Mouse (Mus musculus) heart, embryonic 16.5 days (tissue): ENCODE measurements around the gene Cdk17. TPM values are rescaled to one million over a fixed set of nuclear protein-coding genes. Genes with fewer than 3 reads are reported as not detected.
A peak's percentile ranks its signal among the peaks of the same experiment; 100 is the strongest.

Experiments used
- ATAC-seq: fragments of 200-750 bp; cut with Nextera tagmentation; replicated peaks from 2 replicates; pipeline ENCODE4 v1.8.0; 2017; ENCODE audit warnings: moderate number of reproducible peaks; ENCODE audit not compliant: insufficient read depth, low FRiP score; ENCODE audit errors: extremely low read depth
- H3K27ac ChIP-seq: fragments of 300-500 bp; sonication (generic); 2 replicates; pipeline ENCODE4 v1.5.1; 2014; ENCODE audit warnings: mild to moderate bottlenecking, low read length, control low read depth, moderate library complexity
- H3K27me3 ChIP-seq: fragments of 300-500 bp; sonication (generic); 2 replicates; pipeline ENCODE4 v1.6.1; 2014; ENCODE audit warnings: low read length, mixed read lengths; ENCODE audit not compliant: control insufficient read depth, insufficient read depth
- H3K36me3 ChIP-seq: fragments of 300-500 bp; sonication (generic); 2 replicates; pipeline ENCODE4 v1.6.1; 2014; ENCODE audit not compliant: control insufficient read depth, insufficient read depth
- H3K4me1 ChIP-seq: fragments of 300-500 bp; sonication (generic); 2 replicates; pipeline ENCODE4 v1.6.1; 2014; ENCODE audit warnings: low read length, mixed read lengths; ENCODE audit not compliant: control insufficient read depth, insufficient read depth
- H3K4me2 ChIP-seq: fragments of 300-500 bp; sonication (generic); 2 replicates; pipeline ENCODE4 v1.6.1; 2014; ENCODE audit warnings: low read depth, mild to moderate bottlenecking, control low read depth, low read length
- H3K4me3 ChIP-seq: fragments of 300-500 bp; sonication (generic); 2 replicates; pipeline ENCODE4 v1.5.1; 2014; ENCODE audit warnings: mild to moderate bottlenecking, control low read depth, low read length
- H3K9ac ChIP-seq: fragments of 300-500 bp; sonication (generic); 2 replicates; pipeline ENCODE4 v1.6.1; 2014; ENCODE audit warnings: low read length, control low read depth
- H3K9me3 ChIP-seq: fragments of 300-500 bp; sonication (generic); replicated peaks from 2 replicates; pipeline ENCODE4 v1.6.1; 2016; ENCODE audit warnings: low read length; ENCODE audit not compliant: control insufficient read depth
- WGBS: fragments of 180-500 bp; shearing (Covaris S2); extraction: QIAGEN DNeasy Blood & Tissue Kit; methylation state at CpG from one replicate; pipeline ENCODE4 v1.1.7; 2014; 5-methylcytosine and 5-hydroxymethylcytosine counted together
- polyA plus RNA-seq: library from polyadenylated mRNA; unstranded; fragments of >200 nt; fragmentation: Nextera tagmentation; extraction: Ambion mirVana; gene quantifications from 2 replicates; pipeline ENCODE4 v1.2.1, GENCODE M21; 2015

The Cdk17 gene
- polyA plus RNA-seq = 14.9 and 16.7 TPM in 2 replicates

GRCm38 (mm10) chr10:93160807-93161510 lies at the start of gene Cdk17:
TSS of gene Cdk17 (plus strand) at chr10:93160875.
- Histone ChIP-seq H3K9ac (peak within 1 kb of the TSS; percentile 99), H3K4me3 (peak within 1 kb of the TSS; percentile 93), H3K27me3 (no peaks in the 10 kb centered on the region), H3K36me3 (no peaks in the 10 kb centered on the region), H3K4me1 (peaks cover 23% of the 10 kb centered on the region), H3K27ac (peak within 1 kb of the TSS; percentile 99), H3K9me3 (no peaks in the 10 kb centered on the region), H3K4me2 (peak within 1 kb of the TSS; percentile 91)
- ATAC-seq = peak; percentile 66
- under 1% methylated on average over 88 of the region's 97 CpGs for whole genome bisulfite sequencing

- no peaks in the 10 kb centered on the region for H3K9me3 ChIP-seq
- H3K36me3 ChIP-seq = no peaks in the 10 kb centered on the region
- no peak overlapping the region for H3K9ac ChIP-seq
- 53% methylated on average over 8 of the region's 8 CpGs for WGBS
- ATAC-seq = no peak
- H3K4me2 ChIP-seq = no peak overlapping the region
- H3K4me3 ChIP-seq = no peak overlapping the region
- no peaks in the 10 kb centered on the region for H3K27me3 ChIP-seq
- no peak overlapping the region for H3K27ac ChIP-seq
- no peaks in the 10 kb centered on the region for H3K4me1 ChIP-seq
These were observed 49.3 kb upstream of the Cdk17 start for GRCm38 (mm10) chr10:93111412-93111811.

- Histone ChIP-seq H3K9me3 (no peaks in the 10 kb centered on the region), H3K36me3 (no peaks in the 10 kb centered on the region), H3K9ac (no peak overlapping the region), H3K4me2 (no peak overlapping the region), H3K27ac (no peak overlapping the region), H3K4me1 (no peaks in the 10 kb centered on the region), H3K4me3 (no peak overlapping the region), H3K27me3 (no peaks in the 10 kb centered on the region)
- WGBS = 86% methylated on average over 6 of the region's 6 CpGs
- ATAC-seq = no peak
These were observed 48.7 kb upstream of the Cdk17 start for GRCm38 (mm10) chr10:93112021-93112420.

- H3K4me1 ChIP-seq = no peaks in the 10 kb centered on the region
- H3K27me3 ChIP-seq = no peaks in the 10 kb centered on the region
- H3K9ac ChIP-seq = no peak overlapping the region
- H3K4me2 ChIP-seq = no peak overlapping the region
- H3K36me3 ChIP-seq = no peaks in the 10 kb centered on the region
- H3K27ac ChIP-seq = no peak overlapping the region
- no peak overlapping the region for H3K4me3 ChIP-seq
- no peak for ATAC-seq
- no peaks in the 10 kb centered on the region for H3K9me3 ChIP-seq
- WGBS = 83% methylated on average over 8 of the region's 8 CpGs
These were observed 46.7 kb upstream of the Cdk17 start for GRCm38 (mm10) chr10:93113968-93114367.

- H3K9ac ChIP-seq = no peak overlapping the region
- H3K36me3 ChIP-seq = no peaks in the 10 kb centered on the region
- no peaks in the 10 kb centered on the region for H3K9me3 ChIP-seq
- no peak for ATAC-seq
- 76% methylated on average over 1 of the region's 1 CpGs for whole genome bisulfite sequencing
- no peak overlapping the region for H3K4me3 ChIP-seq
- H3K4me1 ChIP-seq = no peaks in the 10 kb centered on the region
- H3K4me2 ChIP-seq = no peak overlapping the region
- H3K27ac ChIP-seq = no peak overlapping the region
- no peaks in the 10 kb centered on the region for H3K27me3 ChIP-seq
These were observed 45.9 kb upstream of the Cdk17 start for GRCm38 (mm10) chr10:93114782-93115181.

GRCm38 (mm10) chr10:93115743-93116142 lies 44.9 kb upstream of the Cdk17 start:
- H3K9me3 ChIP-seq = no peaks in the 10 kb centered on the region
- H3K36me3 ChIP-seq = no peaks in the 10 kb centered on the region
- WGBS = 80% methylated on average over 1 of the region's 1 CpGs
- ATAC-seq = no peak
- no peaks in the 10 kb centered on the region for H3K27me3 ChIP-seq
- H3K9ac ChIP-seq = no peak overlapping the region
- H3K4me2 ChIP-seq = no peak overlapping the region
- no peak overlapping the region for H3K27ac ChIP-seq
- H3K4me1 ChIP-seq = no peaks in the 10 kb centered on the region
- H3K4me3 ChIP-seq = no peak overlapping the region

- Histone ChIP-seq H3K4me2 (no peak overlapping the region), H3K9me3 (no peaks in the 10 kb centered on the region), H3K4me1 (no peaks in the 10 kb centered on the region), H3K27me3 (no peaks in the 10 kb centered on the region), H3K36me3 (no peaks in the 10 kb centered on the region), H3K4me3 (no peak overlapping the region), H3K27ac (no peak overlapping the region), H3K9ac (no peak overlapping the region)
- ATAC-seq = no peak
- WGBS = 45% methylated on average over 3 of the region's 3 CpGs
These were observed 44.0 kb upstream of the Cdk17 start for GRCm38 (mm10) chr10:93116636-93117035.

- Histone ChIP-seq H3K4me2 (no peak overlapping the region), H3K27ac (no peak overlapping the region), H3K36me3 (no peaks in the 10 kb centered on the region), H3K4me3 (no peak overlapping the region), H3K9me3 (no peaks in the 10 kb centered on the region), H3K9ac (no peak overlapping the region), H3K27me3 (no peaks in the 10 kb centered on the region), H3K4me1 (no peaks in the 10 kb centered on the region)
- 74% methylated on average over 5 of the region's 5 CpGs for WGBS
- no peak for ATAC-seq
These were observed 40.9 kb upstream of the Cdk17 start for GRCm38 (mm10) chr10:93119809-93120208.

GRCm38 (mm10) chr10:93121262-93121860 lies 39.3 kb upstream of the Cdk17 start:
- 84% methylated on average over 6 of the region's 6 CpGs for WGBS
- Histone ChIP-seq H3K36me3 (no peaks in the 10 kb centered on the region), H3K27ac (no peak overlapping the region), H3K4me1 (no peaks in the 10 kb centered on the region), H3K9ac (no peak overlapping the region), H3K9me3 (no peaks in the 10 kb centered on the region), H3K4me2 (no peak overlapping the region), H3K27me3 (no peaks in the 10 kb centered on the region), H3K4me3 (no peak overlapping the region)
- no peak for ATAC-seq
